Mouse (Mus musculus) spleen, adult 2 months (tissue): ENCODE measurements around the gene Lhcgr.

Source experiments
- CTCF ChIP-seq: fragments of 200-500 bp; IDR thresholded peaks from 2 replicates; pipeline ENCODE4 v1.5.1; 2011; ENCODE audit warnings: mild to moderate bottlenecking, inconsistent platforms; ENCODE audit not compliant: insufficient read depth, insufficient read length, insufficient replicate concordance; ENCODE audit errors: extremely low read depth
- POLR2A ChIP-seq: fragments of 200-500 bp; IDR thresholded peaks from 2 replicates; pipeline ENCODE4 v1.6.1; 2011; ENCODE audit warnings: low read depth, low read length, inconsistent platforms

DNA sequence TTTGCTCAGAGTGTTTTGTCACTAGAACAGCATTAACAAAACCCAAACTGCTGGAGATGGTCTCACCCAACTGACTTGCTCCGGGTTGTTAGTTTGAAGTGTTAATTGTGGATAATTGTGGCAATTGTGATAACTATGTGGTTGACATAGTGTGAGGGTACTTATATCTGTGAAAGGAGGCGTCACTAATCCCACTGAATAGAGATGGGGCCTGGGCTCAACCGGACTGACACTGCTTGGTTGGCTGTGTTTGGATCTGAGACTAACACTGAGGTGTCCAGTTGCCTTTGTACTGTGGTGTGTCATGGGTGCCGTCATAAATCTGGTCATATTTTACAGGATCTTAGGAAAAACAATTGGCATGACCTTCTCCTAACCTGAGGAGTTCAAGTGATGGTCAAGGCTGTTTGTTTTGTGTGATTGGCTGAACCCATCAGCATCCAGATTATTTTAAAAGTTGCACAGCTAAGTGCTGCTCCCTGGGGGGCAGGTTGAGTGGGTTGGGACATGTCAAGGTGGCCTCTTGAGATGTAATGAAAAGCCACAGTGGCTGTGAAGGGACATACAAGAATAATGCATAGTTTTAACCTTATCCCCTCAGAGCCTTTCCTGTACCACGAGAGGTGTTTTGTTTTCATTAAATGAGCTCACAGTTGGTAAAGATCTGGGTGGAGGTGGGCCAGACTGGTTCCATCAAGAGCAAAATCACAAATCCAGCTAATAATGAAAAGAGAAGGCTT is 28.2 kb downstream of the Lhcgr start:
- TF ChIP-seq CTCF: no peak
- TF ChIP-seq POLR2A: no peak
